Mouse (Mus musculus): ENCODE measurements at regions not wholly inside any gene's neighbourhood (a gene's known extent, or its start where the extent isn't known, plus 50 kb on each side); places are given as distances from the start of the nearest gene placed in this dataset.

DNA sequence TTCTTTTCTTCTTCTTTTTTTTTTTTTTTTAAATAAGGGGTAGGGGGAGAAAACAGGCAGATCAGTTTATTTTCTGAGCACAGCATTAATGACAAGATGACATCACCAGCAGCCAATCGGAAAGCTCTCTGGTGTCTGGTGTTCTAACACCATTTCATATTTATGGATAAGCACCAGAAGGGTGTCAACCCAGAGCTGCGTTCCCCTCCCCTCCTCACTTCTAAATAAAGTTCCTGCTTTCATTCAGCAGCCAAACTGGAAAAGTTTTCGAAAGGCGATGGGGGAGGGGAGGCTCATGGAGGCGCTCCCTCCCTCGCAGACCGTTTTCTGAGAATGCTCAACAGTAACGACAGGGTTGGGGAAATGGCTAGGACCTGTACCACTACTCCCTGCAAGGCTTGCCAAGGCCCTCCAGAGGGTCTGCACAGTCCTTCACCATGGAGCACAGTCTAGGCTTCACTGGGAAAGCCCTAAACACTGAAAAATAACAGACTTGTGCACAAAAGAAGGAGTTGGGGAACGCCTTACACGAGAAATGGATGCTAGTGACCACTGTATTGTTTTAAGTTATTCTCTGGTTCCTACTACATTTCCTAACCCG is 232.8 kb downstream of the Sox4 start:
- no peak overlapping the region for H3K4me2 ChIP-seq
- no peak overlapping the region for H3K9ac ChIP-seq (ENCODE audit: low read depth, low read length)
- H3K4me3 ChIP-seq (ENCODE audit: low read depth, low read length), result no peak overlapping the region
- WGBS, result 42% methylated on average over 11 of the region's 11 CpGs
- H3K9me3 ChIP-seq (ENCODE audit: control insufficient read depth, low read length), result no peaks in the 10 kb centered on the region
- H3K36me3 ChIP-seq (ENCODE audit: control insufficient read depth, insufficient read depth, low read length), result no peaks in the 10 kb centered on the region
- no peak for ATAC-seq (replicated peaks; ENCODE audit: low FRiP score)
- no peaks in the 10 kb centered on the region for H3K27me3 ChIP-seq (replicated peaks; ENCODE audit: control insufficient read depth, insufficient read depth, low read length)
- H3K4me1 ChIP-seq (replicated peaks; ENCODE audit: control insufficient read depth, insufficient read depth, low read length), result peaks cover 8% of the 10 kb centered on the region
- no peak for DNase-seq (ENCODE audit: low spot score)
- H3K27ac ChIP-seq (ENCODE audit: low read depth, low read length), result no peak overlapping the region

- no peak for ATAC-seq (replicated peaks; ENCODE audit: low FRiP score)
- Histone ChIP-seq H3K9ac (ENCODE audit: low read depth, low read length) (no peak overlapping the region), H3K4me2 (no peak overlapping the region), H3K4me1 (replicated peaks; ENCODE audit: control insufficient read depth, insufficient read depth, low read length) (peaks cover 8% of the 10 kb centered on the region), H3K27me3 (replicated peaks; ENCODE audit: control insufficient read depth, insufficient read depth, low read length) (no peaks in the 10 kb centered on the region), H3K9me3 (ENCODE audit: control insufficient read depth, low read length) (no peaks in the 10 kb centered on the region), H3K4me3 (ENCODE audit: low read depth, low read length) (no peak overlapping the region), H3K27ac (ENCODE audit: low read depth, low read length) (no peak overlapping the region), H3K36me3 (ENCODE audit: control insufficient read depth, insufficient read depth, low read length) (no peaks in the 10 kb centered on the region)
- 62% methylated on average over 11 of the region's 11 CpGs for whole genome bisulfite sequencing
- no peak for DNase-seq (ENCODE audit: low spot score)
Observed at GRCm38 (mm10) chr13:28720169-28720568, 233.3 kb downstream of the Sox4 start.

DNA sequence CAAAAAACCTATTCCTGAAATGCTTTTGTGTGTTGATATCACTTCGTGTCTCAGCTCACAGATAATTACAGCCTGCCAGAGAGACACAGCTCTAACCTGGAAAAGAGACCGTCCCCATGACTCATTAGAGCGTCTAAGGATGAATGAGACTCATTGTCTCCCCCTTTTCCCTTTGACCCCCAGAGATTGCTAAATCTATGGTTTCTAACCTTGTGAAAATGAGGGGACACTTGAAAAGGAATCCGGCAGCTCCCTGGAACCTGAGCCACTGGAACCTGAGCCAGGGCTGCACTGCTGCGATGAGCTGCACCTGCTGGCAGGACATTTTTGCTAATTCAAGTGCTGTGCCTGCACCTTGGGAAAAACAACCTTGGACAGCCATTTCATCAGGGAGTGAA is 234.6 kb downstream of the Sox4 start:
- Histone ChIP-seq H3K27me3 (replicated peaks; ENCODE audit: control insufficient read depth, insufficient read depth, low read length) (no peaks in the 10 kb centered on the region), H3K9me3 (ENCODE audit: control insufficient read depth, low read length) (no peaks in the 10 kb centered on the region), H3K4me1 (replicated peaks; ENCODE audit: control insufficient read depth, insufficient read depth, low read length) (peaks cover 8% of the 10 kb centered on the region), H3K27ac (ENCODE audit: low read depth, low read length) (no peak overlapping the region), H3K4me3 (ENCODE audit: low read depth, low read length) (no peak overlapping the region), H3K9ac (ENCODE audit: low read depth, low read length) (no peak overlapping the region), H3K36me3 (ENCODE audit: control insufficient read depth, insufficient read depth, low read length) (no peaks in the 10 kb centered on the region), H3K4me2 (no peak overlapping the region)
- no peak for ATAC-seq (replicated peaks; ENCODE audit: low FRiP score)
- 53% methylated on average over 5 of the region's 5 CpGs for WGBS
- no peak for DNase-seq (ENCODE audit: low spot score)

- Histone ChIP-seq H3K4me2 (0 out of 2 replicates have a peak overlapping the region, but pooled peaks have one; percentile 8), H3K4me3 (ENCODE audit: low read depth, low read length) (no peak overlapping the region)
Observed at GRCm38 (mm10) chr13:28718169-28718867, 235.2 kb downstream of the Sox4 start.

DNA sequence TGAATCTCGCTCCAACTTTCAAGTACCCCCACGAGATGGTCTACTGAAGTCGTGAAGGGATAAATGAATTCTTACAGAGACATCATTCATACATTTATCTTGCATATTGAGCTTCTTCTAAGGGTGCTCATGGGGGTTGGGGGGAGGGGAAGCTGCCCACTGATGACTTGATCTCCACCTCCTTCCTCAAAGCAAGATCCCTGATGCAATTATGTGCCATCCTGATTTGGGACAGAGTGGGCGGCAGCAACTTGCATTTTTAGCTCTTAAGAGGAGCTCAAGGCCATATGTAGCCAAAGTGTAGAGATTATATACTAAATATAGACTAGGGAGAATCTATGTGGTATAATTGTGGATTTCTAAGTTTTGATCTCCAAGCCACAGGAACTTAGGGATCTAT is 236.1 kb downstream of the Sox4 start:
- Histone ChIP-seq H3K27ac (ENCODE audit: low read depth, low read length) (no peak overlapping the region), H3K9ac (ENCODE audit: low read depth, low read length) (no peak overlapping the region), H3K9me3 (ENCODE audit: control insufficient read depth, low read length) (no peaks in the 10 kb centered on the region), H3K27me3 (replicated peaks; ENCODE audit: control insufficient read depth, insufficient read depth, low read length) (no peaks in the 10 kb centered on the region), H3K4me3 (ENCODE audit: low read depth, low read length) (no peak overlapping the region), H3K36me3 (ENCODE audit: control insufficient read depth, insufficient read depth, low read length) (no peaks in the 10 kb centered on the region), H3K4me2 (no peak overlapping the region), H3K4me1 (replicated peaks; ENCODE audit: control insufficient read depth, insufficient read depth, low read length) (peaks cover 8% of the 10 kb centered on the region)
- 88% methylated on average over 4 of the region's 4 CpGs for WGBS
- DNase-seq (ENCODE audit: low spot score) (no peak), ATAC-seq (replicated peaks; ENCODE audit: low FRiP score) (no peak)

More at GRCm38 (mm10) chr13:28718169-28718867, 235.2 kb downstream of the Sox4 start:
- ATAC-seq (replicated peaks; ENCODE audit: low FRiP score) (peak; percentile 53; the same call in 1 of the 2 replicates), DNase-seq (ENCODE audit: low spot score) (peak; percentile 46)
- Histone ChIP-seq H3K27ac (ENCODE audit: low read depth, low read length) (no peak overlapping the region; the same call in 1 of the 2 replicates), H3K9me3 (ENCODE audit: control insufficient read depth, low read length) (no peaks in the 10 kb centered on the region), H3K36me3 (ENCODE audit: control insufficient read depth, insufficient read depth, low read length) (no peaks in the 10 kb centered on the region), H3K4me1 (replicated peaks; ENCODE audit: control insufficient read depth, insufficient read depth, low read length) (peaks cover 8% of the 10 kb centered on the region), H3K9ac (ENCODE audit: low read depth, low read length) (no peak overlapping the region), H3K27me3 (replicated peaks; ENCODE audit: control insufficient read depth, insufficient read depth, low read length) (no peaks in the 10 kb centered on the region)
- WGBS, result 21% methylated on average over 11 of the region's 11 CpGs

- H3K4me2 ChIP-seq, result no peak overlapping the region
- no peak for DNase-seq (ENCODE audit: low spot score)
- no peaks in the 10 kb centered on the region for H3K36me3 ChIP-seq (ENCODE audit: control insufficient read depth, insufficient read depth, low read length)
- no peak for ATAC-seq (replicated peaks; ENCODE audit: low FRiP score)
- no peak overlapping the region for H3K4me3 ChIP-seq (ENCODE audit: low read depth, low read length)
- H3K27ac ChIP-seq (ENCODE audit: low read depth, low read length), result no peak overlapping the region
- WGBS, result 76% methylated on average over 7 of the region's 7 CpGs
- no peak overlapping the region for H3K9ac ChIP-seq (ENCODE audit: low read depth, low read length)
- H3K9me3 ChIP-seq (ENCODE audit: control insufficient read depth, low read length), result no peaks in the 10 kb centered on the region
- H3K27me3 ChIP-seq (replicated peaks; ENCODE audit: control insufficient read depth, insufficient read depth, low read length), result no peaks in the 10 kb centered on the region
- H3K4me1 ChIP-seq (replicated peaks; ENCODE audit: control insufficient read depth, insufficient read depth, low read length), result no peaks in the 10 kb centered on the region
Observed at GRCm38 (mm10) chr13:28709966-28710365, 243.5 kb downstream of the Sox4 start.

DNA sequence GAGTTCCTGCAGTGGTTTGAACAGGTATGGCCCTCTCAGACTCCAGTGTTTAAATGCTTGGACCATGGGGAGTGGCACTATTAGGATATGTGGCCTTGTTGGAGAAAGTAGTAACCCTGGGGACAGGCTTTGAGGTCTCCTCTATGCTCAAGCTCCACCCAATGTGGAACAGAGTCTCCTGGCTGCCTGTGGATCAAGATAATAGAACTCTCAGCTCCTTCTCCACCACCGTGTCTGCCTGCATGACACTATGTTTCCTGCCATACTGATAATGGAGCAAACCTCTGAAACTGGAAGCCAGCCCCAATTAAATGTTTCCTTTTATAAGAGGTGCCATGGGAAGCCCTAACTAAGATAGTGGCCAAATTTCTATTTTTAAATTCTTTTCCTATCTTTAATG is 252.2 kb downstream of the Sox4 start:
- no peaks in the 10 kb centered on the region for H3K36me3 ChIP-seq (ENCODE audit: control insufficient read depth, insufficient read depth, low read length)
- H3K4me3 ChIP-seq (ENCODE audit: low read depth, low read length), result no peak overlapping the region
- no peaks in the 10 kb centered on the region for H3K4me1 ChIP-seq (replicated peaks; ENCODE audit: control insufficient read depth, insufficient read depth, low read length)
- ATAC-seq (replicated peaks; ENCODE audit: low FRiP score), result peak; percentile 65
- H3K27ac ChIP-seq (ENCODE audit: low read depth, low read length), result no peak overlapping the region
- no peak overlapping the region for H3K9ac ChIP-seq (ENCODE audit: low read depth, low read length)
- WGBS, result 13% methylated on average over 1 of the region's 1 CpGs
- no peaks in the 10 kb centered on the region for H3K27me3 ChIP-seq (replicated peaks; ENCODE audit: control insufficient read depth, insufficient read depth, low read length)
- H3K9me3 ChIP-seq (ENCODE audit: control insufficient read depth, low read length), result no peaks in the 10 kb centered on the region
- no peak for DNase-seq (ENCODE audit: low spot score)
- no peak overlapping the region for H3K4me2 ChIP-seq

GRCm38 (mm10) chr13:28700081-28700480 is 253.4 kb downstream of the Sox4 start:
- H3K4me3 ChIP-seq (ENCODE audit: low read depth, low read length), result no peak overlapping the region
- H3K9ac ChIP-seq (ENCODE audit: low read depth, low read length), result no peak overlapping the region
- ATAC-seq (replicated peaks; ENCODE audit: low FRiP score), result no peak

DNA sequence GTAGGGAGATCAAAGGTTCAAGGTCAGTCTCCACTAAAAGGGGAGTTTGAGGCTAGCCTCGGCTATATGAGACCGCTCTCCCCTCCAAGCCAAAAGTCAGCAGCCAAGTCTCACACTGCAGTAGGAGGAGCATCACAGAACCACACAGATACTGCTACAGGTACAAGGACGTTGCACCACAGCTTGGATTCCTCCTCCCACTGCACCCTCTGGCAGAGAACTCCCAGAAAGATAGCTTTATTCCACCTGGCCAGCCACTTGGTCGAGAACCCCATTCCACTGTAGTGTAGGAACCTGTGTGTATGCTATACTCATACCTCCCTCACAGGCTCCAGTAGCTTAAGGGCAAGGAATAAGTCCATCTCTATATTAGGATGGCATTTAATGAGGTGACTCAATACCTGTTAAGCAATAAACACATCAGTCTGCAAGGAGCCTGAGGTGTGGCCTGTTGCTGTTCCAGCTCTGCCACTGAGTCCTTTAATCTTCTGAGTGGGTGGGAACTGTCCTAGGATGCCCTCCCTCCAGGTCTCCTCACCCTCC is 254.0 kb downstream of the Sox4 start:
- Histone ChIP-seq H3K36me3 (ENCODE audit: control insufficient read depth, insufficient read depth, low read length) (no peaks in the 10 kb centered on the region), H3K27me3 (replicated peaks; ENCODE audit: control insufficient read depth, insufficient read depth, low read length) (no peaks in the 10 kb centered on the region), H3K4me2 (no peak overlapping the region), H3K9ac (ENCODE audit: low read depth, low read length) (no peak overlapping the region), H3K4me3 (ENCODE audit: low read depth, low read length) (no peak overlapping the region), H3K9me3 (ENCODE audit: control insufficient read depth, low read length) (no peaks in the 10 kb centered on the region), H3K4me1 (replicated peaks; ENCODE audit: control insufficient read depth, insufficient read depth, low read length) (no peaks in the 10 kb centered on the region), H3K27ac (ENCODE audit: low read depth, low read length) (no peak overlapping the region)
- ATAC-seq (replicated peaks; ENCODE audit: low FRiP score), result no peak
- WGBS, result 82% methylated on average over 4 of the region's 4 CpGs
- DNase-seq (ENCODE audit: low spot score), result no peak

More at GRCm38 (mm10) chr13:28700081-28700480, 253.4 kb downstream of the Sox4 start:
- Histone ChIP-seq H3K4me2 (no peak overlapping the region), H3K27me3 (replicated peaks; ENCODE audit: control insufficient read depth, insufficient read depth, low read length) (no peaks in the 10 kb centered on the region), H3K9me3 (ENCODE audit: control insufficient read depth, low read length) (no peaks in the 10 kb centered on the region), H3K4me1 (replicated peaks; ENCODE audit: control insufficient read depth, insufficient read depth, low read length) (no peaks in the 10 kb centered on the region), H3K36me3 (ENCODE audit: control insufficient read depth, insufficient read depth, low read length) (no peaks in the 10 kb centered on the region), H3K27ac (ENCODE audit: low read depth, low read length) (no peak overlapping the region)
- no peak for DNase-seq (ENCODE audit: low spot score)
- 75% methylated on average over 3 of the region's 3 CpGs for whole genome bisulfite sequencing
